Mouse (Mus musculus): ENCODE data around the gene Etnk1. TPM values are rescaled to one million over a fixed set of nuclear protein-coding genes. Genes with fewer than 3 reads are reported as not detected.
"Not testable (repeated sequence)": the region's sequence is repeated elsewhere in the genome, so short reads cannot be mapped to it uniquely, and the experiment has no call there.

Etnk1 gene
- 10 to 100 TPM; 25.9 to 33.6 TPM for polyA plus RNA-seq (2017; shearing (Covaris generic))

DNA sequence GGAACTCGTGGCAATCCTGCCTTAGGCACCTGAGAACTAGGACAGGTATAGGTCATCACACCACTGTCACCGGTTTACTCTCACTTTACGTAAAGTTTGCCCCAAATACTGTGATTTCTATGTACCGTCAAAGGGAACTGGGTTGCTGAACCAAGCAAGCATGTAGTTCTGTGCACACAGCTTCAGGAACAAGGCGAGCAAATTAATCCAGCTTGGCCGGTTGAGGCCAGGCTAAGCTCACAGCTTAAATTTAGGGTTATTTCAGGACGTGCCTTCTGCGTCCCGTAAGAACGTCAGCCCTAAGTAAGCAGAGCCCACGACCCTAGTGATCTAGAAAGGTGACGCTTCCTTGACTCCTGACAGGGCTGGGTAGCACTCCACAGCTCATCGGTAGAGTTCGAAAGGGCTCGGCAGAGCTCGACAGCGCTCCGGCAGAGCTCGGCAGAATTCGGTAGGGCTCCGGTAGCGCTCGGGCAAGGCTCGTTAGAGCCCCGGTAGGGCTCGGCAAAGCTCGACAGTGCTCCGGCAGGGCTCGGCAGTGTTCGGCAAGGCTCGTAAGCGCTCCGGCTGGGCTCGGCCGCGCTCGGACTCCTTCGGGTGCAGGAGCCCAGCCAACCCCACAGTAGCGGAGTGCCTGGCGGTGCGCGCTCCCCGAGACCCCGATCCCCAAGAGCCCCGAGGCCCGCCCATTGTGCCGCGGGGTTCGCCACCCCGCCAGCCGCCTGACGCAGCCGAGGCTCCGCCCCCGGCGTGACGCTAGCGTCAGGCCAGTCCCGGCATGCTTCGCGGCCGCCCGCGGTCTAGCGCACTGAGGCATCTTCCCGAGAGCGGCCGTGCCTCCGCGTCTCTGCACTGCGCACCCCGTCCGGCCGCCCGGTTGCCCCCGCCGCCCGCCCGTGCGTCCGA is at the start of gene Etnk1:
Gene Etnk1 (plus strand): TSS at position 770 of the 906 bp plus-strand sequence.
- peak; percentile 73 for ATAC-seq

DNA sequence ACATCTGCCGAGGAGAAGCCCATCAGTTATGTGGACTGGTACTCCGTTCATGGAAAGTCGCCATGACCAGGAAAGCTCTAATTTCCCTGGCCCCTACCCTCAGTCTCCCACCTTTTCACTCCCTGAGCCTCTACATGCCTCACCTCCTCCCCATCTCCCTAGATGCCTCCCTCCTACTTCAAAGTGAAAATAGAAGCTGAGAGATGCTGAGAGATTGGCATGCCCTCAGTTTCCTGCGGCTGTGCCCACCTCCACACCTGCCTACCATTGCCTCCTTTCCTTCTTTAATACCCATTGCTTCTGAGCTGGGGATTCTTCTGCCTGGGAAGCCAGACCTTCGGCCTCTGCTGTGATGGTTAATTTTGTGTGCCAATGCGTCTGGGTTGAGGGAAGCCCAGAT is 47.7 kb upstream of the Etnk1 start:
- ATAC-seq = no peak

DNA sequence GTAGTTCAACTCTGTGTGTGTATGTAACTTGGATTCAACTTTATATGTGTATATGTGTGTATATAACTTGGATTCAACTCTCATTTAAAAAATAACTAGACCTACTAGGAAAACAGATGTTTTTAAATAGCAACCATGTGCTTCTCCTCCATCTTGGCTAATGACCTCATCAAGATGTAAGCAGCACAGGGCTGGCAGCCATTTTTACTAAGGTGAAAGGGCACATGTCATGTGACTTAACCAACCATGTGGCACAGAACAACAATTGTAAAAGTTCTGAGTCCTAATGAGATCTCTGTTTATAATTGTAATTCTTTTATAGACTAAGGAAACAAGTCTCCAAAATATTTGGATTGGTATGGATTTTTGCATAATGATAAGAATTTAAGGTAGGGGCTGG is 41.3 kb upstream of the Etnk1 start:
- no peak for ATAC-seq

DNA sequence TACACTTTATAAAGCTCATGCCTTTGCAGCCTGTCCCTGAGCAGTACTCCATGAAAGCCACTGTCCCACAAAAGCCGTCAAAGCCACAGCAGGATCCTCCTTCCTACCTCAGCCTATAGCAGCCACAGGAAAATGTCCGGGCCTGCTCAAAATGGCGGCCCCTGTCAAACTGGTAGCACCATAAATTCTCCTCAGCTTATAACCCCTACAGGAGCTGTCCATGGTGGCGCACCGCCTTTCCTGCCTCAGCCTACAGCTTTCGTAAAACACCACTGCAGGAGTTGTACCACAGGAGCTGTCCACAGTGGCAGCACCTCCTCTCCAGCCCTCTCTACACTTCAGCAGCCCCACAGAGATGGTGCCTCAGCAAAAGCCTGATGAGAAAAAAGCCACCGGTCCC is 37.6 kb upstream of the Etnk1 start:
- ATAC-seq = no peak

DNA sequence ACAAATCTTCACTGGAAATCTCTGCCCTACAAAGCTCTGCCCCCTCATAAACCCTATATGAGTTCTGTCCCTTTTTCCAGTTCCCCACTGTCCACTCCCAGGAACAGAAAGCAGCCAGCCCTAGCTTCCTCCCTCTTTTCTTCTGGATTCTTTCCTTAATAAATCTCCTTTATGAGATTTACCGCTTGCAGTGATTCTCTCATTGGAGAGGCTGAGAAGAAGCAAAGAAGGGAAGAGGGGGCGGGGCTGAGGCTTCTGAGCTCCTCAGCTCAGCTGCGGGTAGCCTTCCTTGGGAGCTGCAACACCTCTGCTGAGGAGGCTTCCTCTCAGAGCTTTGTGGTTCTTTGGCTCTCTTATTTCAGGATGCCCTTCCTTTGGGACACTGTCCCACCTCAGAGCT is 37.1 kb upstream of the Etnk1 start:
- ATAC-seq = no peak

DNA sequence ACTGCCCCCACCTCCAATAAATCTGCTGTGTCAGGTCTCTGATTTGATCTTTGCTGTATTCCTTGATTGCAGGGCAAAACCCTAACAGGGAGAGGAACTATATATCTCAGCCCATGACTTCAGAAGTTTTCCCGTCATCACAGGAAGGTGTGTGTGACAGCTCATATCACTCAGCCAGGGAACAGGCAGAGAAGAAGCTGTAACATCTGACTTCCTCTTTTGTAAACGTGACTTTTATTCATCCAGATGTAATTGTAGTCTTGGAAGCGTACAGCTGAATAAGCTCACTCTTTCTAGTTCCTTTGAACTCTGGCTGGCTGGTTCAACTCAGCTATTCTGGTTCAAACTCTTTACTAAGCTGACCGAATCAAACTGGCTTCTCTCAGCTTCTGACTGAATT is 36.6 kb upstream of the Etnk1 start:
- ATAC-seq = no peak

DNA sequence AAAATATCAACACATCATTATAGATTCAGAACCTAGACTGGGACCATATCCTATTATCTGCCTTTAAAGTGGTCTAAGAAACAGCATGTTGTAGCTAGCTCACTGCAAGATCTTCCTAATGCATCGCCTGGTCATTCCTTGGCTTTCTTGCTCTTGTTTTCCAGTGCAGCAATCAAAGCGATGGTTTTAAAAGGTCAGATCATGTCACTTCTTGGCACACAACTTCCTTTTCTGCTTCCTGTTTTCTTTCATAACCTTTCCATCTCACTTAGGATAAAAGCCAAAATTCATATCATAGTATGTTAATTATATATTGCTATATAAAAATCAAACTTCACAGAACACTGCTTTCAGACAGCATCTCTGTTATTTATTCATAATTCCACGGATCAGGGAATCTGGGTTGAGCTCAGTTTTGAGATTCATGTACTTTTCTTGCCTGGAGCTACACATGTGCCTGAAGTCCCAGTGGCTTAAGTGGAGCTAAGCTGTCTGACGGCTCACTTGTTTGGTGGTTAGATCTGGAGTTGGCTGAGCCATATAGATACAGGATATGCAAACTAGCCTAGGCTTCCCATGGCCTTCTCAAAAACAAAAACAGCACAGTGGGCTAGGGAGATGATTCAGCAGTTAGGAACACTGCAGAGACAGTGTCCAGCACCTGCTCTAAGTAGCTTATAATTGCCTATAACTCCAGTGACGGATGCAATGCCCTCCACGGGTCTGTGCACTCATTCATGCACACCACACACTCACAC is 34.9 kb upstream of the Etnk1 start:
- no peak for ATAC-seq

DNA sequence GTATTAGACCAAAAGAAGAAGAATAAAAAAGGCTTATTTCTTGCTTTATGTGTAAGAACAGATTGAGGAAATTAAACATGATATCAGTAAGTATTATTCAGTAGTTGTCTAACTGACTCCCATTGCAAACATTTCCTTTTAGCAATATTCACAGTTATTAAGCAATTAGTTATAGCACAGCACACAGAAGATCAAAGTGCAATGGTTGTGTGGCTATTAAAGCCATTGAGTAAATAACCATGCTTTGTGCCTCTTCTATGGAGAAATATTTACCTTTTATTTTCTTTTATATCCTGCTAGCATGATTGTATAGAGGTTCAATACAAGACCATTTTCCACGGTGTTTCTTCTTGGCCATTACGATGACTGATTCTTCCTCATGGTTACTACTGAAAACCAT is 33.9 kb upstream of the Etnk1 start:
- no peak for ATAC-seq

DNA sequence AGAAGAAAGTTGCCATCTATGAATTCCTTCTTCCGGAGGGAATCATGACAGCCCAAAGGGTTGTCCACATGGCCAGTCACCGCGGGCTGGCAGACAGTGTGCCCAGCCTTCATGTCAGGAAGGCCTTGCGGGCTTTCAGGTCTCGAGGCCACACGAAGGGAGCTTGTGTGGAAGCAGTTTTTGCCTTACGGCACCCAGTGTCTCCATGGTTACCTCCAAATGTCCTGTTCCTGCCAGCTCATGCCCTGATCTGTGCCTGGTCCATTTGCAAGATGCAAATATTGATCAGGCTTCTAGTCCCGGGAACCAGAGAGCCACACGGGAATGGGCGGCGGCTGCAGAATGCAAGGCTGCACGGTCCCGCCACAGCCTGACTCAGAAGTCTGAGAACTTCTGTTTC is 31.9 kb upstream of the Etnk1 start:
- ATAC-seq = no peak

DNA sequence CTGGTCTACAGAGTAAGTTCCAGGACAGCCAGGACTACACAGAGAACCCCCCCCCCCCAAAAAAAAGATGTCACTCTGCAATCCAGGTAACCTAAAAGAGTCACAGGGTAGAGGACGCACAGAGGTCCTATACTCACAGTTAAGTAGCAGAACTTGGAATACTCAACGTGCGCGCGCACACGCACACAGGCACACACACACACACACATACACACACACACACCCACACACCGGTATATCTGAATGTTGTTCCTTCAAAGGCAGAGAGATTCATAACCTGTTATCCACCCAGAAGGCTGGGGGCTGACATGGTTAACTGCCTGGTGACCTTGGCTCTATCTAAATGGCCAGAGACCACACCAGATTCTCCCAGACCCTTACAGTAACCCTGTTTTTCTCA is 30.3 kb upstream of the Etnk1 start:
- no peak for ATAC-seq

DNA sequence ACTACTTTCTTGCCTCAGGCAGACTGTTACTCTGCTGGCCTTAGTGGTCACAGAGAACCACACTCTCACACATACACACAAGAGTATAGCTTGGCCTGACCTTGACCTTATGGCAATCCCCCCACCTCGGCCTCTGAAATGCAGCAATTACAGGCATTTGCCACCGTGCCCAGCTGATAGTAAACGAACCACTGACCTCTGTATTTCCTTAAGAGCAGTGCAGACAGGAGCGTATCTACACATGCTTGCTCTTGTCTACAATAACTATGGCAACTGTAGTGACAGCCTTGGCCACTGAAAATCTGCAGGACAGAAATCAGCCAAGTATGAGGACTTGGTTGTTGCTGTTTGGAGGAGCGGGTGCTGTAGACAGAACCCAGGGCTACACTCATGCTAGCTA is 29.7 kb upstream of the Etnk1 start:
- no peak for ATAC-seq

DNA sequence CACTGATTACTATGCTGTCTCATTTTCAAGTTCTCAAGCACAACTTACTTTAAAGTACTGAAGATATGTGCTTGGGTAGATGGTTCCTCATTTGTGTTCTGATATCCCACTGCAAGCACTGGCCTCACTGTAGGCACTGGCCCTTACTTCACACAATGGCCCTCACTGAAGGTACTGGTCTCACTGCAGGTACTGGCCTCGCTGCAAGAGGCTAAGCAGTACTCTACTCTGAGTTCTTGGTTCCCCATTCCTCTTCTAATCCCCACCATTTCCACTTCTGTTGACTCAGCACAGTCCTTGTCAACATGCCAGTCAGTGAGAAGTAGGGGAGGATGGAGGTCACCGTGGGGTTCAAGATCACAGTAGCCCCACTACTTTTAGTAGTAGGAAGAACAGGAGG is 27.6 kb upstream of the Etnk1 start:
- ATAC-seq = no peak

DNA sequence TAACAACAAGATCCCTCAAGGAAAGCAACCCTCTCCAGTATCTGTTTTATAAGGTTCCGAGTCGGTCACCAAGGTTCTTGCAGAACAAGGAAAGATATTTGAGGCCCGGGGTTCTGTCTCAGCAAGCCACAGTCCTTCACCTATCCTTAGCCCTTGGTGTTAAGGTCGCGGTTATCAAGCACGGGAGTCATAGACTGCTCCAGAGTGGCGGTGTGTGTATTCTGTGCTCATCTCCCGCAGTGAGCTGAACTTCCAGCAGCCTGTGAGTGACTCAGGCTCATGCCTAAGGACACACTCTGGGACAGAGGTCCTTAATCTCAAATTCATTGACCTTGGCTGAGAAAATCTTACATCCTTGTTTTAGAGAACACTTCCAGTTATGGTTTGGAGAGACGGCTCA is 26.1 kb upstream of the Etnk1 start:
- ATAC-seq = no peak

DNA sequence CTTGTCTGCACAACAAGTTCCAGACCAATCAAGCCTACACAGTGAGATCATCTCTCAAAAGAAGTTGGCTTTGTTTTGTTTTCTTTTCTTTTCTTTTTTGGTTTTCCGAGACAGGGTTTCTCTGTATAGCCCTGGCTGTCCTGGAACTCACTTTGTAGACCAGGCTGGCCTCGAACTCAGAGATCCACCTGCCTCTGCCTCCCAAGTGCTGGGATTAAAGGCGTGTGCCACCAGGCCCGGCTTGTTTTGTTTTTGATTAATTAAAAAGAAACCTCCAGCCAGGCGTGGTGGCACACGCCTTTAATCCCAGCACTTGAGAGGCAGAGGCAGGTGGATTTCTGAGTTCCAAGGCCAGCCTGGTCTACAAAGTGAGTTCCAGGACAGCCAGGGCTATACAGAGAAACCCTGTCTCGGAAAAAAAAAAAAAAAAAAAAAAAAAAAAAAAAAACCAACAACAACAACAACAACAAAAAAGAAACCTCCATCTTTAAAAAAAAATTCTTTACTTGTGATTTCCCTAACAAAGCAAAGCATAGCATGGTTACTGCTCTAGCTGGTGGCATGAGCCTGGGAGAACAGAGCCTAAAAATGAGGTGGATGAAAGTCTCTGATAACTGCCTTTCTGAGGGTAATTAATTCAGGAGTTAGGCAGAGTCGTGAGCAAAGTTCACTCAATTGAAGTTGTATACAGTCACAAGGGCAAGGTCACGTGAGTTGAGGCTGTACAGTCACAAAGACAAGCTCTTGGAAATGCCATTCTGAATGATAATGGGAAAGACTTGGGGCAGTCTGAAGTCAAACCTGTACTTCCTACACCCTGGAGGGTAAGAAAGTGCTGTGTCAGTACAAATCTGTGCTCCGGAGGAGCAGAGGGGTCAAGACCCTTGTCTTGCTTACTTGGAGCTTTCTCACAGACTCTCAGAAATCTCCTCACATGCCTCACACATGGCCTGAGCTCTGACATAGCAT is 25.1 kb upstream of the Etnk1 start:
- not testable (repeated sequence) for ATAC-seq

DNA sequence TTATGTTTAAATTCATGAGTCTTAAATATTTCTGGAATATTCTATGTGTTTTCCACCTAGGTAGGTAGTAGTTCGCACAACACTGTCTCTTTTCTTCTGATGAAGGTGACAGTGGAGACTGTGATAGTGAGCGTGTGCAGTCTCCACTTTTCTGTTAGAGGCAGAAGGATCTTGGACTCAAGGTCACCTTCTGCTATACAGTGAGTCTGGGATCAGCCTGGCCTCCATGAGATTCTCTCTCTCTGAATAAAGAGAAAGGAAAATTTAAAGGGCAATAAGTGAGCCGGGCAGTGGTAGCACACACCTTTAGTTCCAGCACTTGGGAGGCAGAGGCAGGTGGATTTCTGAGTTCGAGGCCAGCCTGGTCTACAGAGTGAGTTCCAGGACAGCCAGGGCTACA is 24.2 kb upstream of the Etnk1 start:
- ATAC-seq = no peak

DNA sequence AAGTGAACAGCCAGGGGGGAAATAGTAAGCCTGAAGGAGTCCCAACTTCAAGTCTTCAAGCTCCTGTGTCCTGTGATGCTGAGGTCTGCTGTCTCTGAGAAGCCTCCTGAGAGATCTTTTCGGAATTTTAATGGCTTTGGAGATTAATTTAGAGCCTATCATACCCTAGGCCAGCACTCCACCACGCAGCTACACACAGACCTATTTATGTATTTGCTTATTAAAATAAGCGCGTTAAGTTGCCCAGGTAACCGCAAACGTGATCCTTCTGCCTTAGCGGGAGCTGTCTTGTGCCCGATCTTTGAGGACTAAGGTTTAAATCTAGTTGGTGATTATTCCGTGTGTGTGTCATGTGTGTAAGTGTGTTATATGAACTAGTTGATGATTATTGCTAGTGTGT is 23.7 kb upstream of the Etnk1 start:
- ATAC-seq = no peak

DNA sequence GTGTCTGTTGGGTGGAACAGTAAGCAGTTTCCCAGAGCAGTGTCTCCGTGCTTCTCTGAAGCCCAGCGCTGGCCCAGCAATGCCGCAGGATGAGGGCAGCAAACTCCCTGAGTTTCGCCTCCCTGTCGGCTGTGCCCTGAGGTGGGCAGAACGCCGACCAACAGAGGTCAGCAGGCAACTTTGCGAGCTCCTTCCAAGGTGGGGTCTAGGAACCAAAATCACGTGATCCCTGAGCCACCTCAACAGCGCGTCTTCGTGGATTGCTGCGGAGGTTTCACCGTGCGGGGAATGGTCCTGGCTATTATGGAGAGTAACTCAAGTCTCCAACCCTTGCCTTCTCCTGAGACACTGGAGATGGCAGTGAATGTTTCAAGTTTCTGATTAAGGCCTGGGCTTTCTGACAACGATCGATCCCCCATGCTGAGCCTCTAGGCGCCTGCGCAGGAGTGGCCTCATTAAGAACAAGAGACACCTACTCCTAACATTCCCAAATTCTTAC is 23.2 kb upstream of the Etnk1 start:
- no peak for ATAC-seq

DNA sequence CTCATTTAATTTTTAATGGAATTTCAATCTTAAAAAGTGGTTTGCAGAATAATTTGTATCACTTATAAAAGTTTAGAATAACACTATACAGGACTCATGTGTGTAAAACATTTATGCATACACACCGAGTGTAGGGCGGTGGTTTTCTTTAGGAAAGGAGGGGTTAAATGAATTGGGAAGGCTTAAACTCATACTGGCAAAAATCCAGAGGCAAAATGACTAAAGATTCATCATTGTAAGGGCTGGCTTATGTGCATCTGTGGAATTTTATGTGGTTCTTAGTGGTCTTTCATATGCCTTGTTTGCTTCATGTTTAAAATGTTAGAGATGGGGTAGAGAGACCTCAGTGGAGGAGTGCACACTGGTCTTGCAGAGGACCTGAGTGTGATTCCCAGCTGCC is 22.5 kb upstream of the Etnk1 start:
- ATAC-seq = no peak

DNA sequence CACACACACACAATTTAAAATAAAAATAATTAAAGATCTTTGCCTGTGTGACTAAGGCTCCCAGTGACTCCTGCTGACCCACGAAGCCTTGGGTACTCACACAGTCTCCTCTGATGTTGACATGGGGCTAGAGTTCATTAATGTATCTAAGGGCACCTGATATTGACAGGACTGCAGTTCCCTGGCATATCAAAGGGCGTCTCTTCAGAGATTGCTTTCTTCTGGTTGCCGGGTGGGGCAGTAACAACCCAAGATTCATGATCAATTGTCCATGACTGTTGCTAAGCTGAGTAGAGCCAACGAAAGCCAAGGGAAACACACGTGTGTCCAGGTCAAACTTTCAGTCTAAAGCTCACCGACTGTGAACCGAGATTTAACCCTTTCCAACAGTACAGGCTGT is 22.0 kb upstream of the Etnk1 start:
- no peak for ATAC-seq

DNA sequence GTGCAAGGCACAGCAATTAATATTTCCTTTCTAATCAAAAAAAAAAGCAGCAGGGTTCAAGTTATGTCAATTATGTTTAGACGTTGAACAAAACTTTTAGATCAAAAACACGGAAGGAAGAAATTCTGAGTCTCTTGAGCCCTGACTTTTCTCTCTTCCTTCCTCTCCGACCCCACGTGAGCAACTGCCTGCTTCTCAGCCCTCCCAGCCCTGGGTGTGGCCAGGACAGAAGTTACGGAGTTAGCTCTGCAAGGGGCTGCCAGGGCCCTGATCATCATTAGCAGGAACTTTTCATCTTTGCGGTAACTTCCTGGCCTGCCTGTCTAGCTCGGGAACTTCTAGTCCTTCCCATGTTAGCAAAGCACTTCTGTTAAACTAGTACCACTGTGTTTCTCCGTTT is 20.3 kb upstream of the Etnk1 start:
- peak; percentile 73 for ATAC-seq

DNA sequence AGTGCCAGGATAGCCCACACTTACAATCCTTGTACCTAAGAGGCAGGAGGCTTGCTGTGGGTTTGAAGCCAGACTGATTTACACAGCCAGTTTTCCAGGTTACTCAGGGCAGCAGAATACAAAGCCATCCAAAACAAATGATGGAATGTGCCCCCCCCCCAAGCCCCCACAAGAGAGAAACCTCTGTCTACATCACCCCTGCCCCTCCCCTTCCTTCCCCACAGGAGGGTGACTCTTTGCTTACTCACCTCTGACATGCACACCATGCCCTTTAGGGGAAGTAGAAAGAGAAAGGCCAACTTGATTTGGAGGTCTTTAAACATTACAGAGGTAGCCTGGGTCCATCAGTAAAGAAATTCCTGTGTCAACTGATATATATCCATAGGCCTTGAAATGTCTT is 18.2 kb upstream of the Etnk1 start:
- ATAC-seq = no peak

DNA sequence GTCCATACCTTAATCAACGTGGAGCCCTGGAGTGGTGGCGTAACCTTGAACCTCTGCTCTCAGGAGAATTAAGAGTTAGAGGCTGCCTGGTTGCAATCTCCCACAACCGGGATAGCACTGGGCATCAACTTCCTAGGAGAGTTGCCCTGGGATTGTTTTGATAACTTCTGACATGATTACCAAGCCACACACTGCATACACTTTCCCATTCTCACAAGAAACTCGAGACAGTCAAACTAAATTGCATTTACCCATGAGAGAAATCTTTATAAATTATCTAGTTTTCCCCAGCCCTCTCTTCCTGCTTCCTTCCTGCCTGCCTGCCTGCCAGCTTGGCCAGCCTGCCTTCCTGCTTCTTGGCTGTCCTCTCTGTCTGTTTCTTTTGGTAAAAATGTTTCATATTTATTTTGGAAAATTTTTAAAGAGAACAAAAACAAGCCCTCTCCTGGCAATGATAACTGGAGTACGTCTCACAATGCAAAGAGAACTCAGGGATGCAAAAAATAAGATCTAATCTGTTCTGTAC is 17.2 kb upstream of the Etnk1 start:
- no peak for ATAC-seq
